Mouse (Mus musculus) regulatory T cell (primary cell): ENCODE data around the gene Dcaf1.

Source experiments
- in situ Hi-C: fragments of 300-600 bp; cut with MboI, MseI; formaldehyde crosslinking; loops from one replicate; pipeline ENCODE4 v1.15.1; 2025; ENCODE audit warnings: high pct_unique_total_duplicates

The Dcaf1 gene

DNA sequence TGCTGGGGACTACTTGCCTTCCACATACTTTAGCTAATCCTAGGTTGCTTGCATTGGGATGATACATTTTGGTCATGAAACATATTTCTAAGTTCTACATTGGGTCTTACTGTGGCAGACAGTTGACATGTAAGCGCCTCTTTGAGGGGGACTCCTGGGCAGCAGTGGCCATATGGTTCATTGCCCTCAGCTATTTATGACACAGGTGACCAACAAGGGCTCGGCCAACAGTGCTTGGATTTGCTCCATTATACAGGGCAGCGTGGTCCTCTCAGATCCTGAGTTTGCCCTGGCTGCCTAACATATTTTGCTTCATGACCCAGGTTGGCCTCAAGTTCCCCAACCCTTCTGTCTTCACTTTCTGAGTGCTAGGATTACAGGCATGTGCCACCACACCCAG lies 55.0 kb downstream of the Dcaf1 start:
- in situ Hi-C loops = loop anchor here (5.0 to 10.0 kb wide), 2 partner anchors 44 to 868 kb away; no protein-coding TSS in a partner anchor

DNA sequence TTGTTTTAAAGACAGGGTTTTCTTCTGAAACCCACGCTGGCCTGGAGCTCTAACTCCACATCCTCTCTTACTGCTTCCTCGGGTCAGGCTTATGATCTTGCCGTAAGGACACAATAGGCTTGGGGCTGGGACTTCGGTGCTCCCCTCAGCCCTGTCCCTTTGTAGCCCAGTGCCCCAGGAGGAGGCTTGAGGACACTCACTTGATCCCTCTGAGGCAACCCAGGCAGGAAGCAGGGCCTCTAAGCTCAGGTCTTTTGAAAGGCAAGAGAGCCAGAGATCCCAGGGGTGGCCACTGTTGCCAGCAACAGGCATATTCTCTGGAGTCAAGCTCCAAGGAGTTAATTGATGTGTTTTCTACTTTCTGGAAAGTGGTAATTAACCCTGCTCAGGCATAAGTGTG lies 57.8 kb downstream of the Dcaf1 start:
- in situ Hi-C loops = loop anchor here (5.0 to 10.0 kb wide), 2 partner anchors 47 to 865 kb away; no protein-coding TSS in a partner anchor

DNA sequence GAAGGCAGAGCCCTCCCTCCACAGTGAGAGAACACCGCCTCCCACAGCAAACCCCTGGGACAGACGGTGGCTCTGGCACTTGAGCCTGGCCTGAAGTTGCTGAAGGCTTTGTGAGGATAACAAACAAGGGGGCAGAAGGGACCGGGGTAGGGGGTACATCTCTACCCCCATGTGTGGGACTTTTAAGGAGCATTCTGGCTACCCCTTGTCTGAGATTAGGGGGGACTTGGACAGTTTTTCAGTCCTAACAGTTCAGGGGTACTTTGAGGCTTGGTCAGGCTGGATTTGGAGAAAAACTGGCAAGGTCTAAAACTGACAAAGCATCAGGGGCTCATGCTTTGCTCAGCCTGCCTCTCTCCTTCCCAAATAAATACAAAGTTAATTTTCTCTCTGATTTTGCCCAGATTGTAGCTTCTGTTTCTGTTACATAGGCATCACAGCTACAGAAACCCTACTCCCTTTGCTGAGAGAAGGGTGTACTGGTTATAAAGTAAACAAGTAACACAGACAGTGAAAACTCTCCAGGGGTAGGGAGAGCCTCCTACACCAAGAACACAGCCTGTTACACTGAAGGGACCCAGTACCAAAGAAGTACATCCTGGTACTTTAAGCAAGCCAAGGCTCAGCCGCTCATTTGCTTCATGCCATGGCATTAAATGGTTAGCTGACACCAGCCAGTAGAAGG lies 59.5 kb downstream of the Dcaf1 start:
- in situ Hi-C loops = loop anchor here (10.0 kb wide), 2 partner anchors 394 to 686 kb away; partner anchors contain the start of gene Ppm1m

DNA sequence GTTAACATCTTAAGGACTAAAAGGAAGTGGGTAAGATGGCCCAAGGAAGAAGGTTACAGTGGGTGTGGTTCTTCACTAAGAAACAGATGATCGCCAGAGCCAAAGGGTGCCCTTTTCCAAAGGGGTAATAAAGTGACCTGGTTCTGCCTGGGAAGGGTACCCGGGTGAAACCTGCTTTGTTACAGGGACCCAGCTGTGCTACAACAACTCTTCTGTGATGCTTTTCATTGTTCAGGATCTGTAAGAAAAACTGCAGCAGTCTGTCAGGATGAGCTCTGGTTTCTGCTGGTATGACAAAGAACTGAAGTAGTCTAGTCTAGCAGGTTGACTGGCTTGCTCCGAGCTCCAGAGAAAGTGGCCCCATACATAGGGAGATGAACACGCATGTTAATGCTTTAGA lies 60.5 kb downstream of the Dcaf1 start:
- in situ Hi-C loops = loop anchor here (10.0 kb wide), 2 partner anchors 393 to 687 kb away; partner anchors contain the start of gene Ppm1m

DNA sequence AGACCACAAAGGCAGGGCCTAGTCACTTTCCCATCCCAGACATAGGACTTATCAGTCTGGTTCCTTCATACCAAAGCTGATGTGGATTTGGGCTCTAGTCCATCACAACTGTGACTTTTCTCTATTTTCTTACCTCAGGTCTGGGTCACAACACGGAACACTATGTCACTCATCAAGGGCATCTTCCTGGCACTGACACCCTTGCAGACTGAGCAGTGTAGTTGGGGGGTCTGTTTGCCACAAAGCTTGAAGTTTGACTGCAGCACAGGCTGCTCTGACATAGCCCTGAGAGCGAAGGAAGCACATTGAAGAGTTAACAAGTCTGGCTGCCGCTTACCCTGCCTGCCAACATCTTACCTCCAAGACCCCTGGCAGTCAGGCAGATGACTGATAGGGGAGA lies 61.4 kb downstream of the Dcaf1 start:
- in situ Hi-C loops = loop anchor here (10.0 kb wide), 2 partner anchors 392 to 688 kb away; partner anchors contain the start of gene Ppm1m

DNA sequence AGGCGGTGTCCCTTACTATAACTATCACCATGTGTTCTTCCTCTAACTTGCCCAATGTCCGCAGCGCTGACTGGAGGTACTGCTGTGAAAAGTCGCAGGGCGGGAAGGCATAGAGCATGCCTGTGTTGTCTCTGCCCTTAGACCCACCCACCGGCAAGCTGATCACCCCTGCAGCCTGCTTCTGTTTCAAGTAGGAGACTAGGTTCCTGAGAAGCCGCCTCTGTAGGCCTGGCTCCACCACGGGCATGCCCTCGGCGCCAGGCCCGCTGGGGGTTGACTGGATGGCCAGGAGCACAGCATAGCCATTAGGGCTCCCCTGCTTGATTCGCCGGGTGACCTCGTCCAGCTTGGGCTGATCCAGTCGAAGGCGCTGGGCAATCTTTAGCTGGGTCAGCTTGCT lies 62.6 kb downstream of the Dcaf1 start:
- in situ Hi-C loops = loop anchor here (10.0 kb wide), 2 partner anchors 390 to 690 kb away; partner anchors contain the start of gene Ppm1m

DNA sequence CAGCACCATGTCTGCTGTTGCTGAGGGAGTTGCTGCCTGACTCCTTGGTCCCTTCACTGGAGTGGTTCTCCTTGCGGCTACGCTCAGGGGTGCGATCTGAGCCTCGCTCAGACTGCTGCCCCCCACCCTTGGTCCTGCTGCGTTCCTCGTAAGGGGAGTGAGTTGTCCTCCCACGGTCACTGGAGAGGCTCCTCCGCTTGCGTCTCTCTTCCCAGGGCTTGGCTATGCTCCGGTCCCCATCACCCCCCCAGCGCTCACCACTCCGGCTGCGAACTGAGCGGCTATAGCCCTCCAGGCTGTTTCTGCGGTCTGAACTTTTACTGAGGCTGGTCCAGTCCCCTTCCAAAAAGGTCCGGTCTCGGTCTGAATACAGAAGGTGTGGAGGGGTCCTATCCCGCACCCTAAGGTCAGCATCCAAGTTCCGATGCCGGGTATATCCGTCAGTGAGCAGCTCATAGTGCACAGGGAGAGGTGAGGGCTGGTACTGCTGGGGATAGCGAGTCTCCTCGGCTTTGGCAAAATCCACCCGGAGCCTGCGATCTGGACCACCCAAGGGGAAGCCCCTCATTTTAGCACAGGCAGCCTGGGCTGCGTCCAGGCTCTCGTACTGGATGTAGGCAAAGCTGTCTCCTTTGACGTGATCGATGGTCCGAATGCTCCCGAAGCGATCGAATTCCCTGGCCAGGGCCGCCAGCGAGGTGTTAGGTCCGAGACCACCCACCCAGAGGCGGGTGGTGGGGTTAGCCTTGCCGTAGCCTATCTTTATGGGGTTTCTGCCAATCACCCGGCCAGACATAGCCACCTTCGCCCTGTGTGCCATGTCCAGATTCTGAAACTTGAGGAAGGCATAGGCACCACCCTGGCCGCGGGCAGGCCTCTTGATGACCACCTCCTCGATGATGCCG lies 63.6 kb downstream of the Dcaf1 start:
- in situ Hi-C loops = loop anchor here (10.0 kb wide), 2 partner anchors 390 to 690 kb away; partner anchors contain the start of gene Ppm1m

GRCm38 (mm10) chr9:106885901-106886731 lies 64.4 kb downstream of the Dcaf1 start:
- in situ Hi-C loops = loop anchor here (10.0 kb wide), 2 partner anchors 389 to 691 kb away; partner anchors contain the start of gene Ppm1m

DNA sequence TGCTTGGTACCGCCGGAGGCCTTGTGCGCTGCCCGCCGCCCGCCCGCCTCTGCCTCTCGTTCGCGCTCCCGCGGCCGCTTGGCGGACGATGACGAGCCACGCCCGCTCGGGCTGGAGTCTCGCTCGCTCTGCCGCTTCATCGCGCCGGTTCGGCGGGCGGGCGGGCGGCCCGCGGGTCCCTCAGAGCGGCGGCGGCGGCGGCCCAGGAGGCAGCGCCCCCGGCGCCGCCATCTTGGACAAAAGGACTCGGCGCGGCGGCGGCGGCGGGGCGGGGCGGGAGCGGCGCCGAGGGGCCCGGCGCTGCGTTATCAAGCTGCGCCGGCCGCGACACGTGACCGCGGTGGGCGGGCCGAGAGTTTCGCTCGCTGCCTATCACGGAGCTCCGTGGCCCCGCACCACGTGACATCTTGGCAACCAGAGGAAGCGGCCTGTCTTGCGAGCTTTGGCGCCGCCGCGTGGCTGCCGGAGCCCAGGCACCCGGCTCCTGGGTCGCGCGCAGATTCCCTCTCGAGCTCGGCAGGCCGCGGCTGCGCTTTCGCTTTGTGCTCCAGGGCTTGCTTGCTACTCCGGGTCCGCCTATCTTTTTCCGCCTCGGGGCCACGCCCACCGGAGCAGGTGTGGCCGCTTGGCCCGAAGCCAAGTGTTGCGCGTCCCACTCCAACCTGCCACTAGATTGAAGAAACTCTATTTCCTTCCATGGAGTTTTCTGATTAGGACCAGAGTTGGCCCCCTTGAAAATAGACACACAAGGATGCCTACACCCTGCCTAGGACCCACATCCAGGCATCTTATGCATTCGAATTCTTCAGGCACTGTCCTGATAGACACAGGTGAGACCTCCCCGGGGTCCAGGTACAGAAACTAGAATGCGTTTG lies 65.4 kb downstream of the Dcaf1 start, which contains the start of gene Rbm15b:
Gene Rbm15b (minus strand): TSS at position 601 of the 875 bp plus-strand sequence.
- in situ Hi-C loops = loop anchor here (10.0 kb wide), 2 partner anchors 388 to 692 kb away; partner anchors contain the start of gene Ppm1m

DNA sequence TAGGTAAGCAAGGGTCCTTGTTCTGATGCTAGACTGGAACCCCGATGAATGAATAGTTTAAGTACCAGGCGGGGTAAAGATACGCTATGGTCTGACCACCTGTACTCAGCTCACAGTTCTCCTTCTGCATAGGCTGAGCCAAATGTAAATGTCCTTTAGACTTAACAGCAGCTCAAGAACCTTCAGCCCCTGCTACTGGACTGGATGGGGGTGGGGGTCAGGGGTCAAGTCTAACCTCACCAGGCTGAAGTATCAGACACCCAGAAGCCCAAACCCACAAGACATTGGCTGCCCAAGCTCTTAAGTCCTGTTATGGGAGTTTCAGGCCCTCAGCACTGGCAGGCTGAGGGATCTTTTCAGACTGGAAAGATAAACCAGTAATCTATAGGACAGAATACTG lies 66.7 kb downstream of the Dcaf1 start:
- in situ Hi-C loops = loop anchor here (10.0 kb wide), 2 partner anchors 386 to 694 kb away; partner anchors contain the start of gene Ppm1m

DNA sequence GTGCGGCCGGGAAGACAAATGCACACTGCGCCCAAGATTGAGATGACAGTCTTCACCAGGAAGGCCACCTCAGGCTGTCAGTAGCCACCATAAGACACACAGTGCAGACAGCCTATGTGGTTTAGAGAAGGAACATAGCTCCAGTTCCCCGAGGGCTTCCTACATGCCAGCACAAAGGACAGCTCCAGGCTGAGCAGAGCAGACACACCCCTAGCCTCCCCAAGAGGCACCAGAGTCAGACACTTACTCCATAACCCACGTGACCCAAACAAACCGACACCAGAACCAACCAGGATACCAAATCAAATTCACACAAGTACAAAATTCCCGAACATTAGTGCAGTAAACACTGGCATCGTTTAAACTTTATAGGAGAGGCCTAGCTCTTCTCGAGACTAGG lies 67.6 kb downstream of the Dcaf1 start:
- in situ Hi-C loops = loop anchor here (10.0 kb wide), 2 partner anchors 385 to 695 kb away; partner anchors contain the start of gene Ppm1m

GRCm38 (mm10) chr9:106890496-106891240 lies 69.0 kb downstream of the Dcaf1 start:
- in situ Hi-C loops = loop anchor here (10.0 kb wide), 1 partner anchor 464 kb away; no protein-coding TSS in a partner anchor

DNA sequence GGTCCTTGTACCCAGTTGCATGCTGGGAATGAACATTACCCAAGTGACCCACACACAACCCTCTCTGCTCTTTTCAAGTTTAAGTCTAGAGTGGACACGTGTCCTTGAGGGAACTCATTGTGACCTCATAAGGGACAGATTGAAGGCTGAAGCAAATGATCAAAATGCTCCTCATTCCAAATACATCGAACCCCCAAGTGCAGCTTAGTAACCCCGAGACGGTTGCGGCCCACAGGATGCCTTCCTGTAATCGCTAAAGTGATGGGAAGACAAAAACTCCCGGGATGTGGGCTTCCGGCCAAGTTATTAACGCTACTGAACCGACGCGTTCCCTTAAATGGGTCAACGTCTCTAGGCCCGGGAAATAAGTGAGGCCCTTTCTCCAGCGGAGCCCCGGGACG lies 69.7 kb downstream of the Dcaf1 start:
- in situ Hi-C loops = loop anchor here (10.0 kb wide), 1 partner anchor 463 kb away; no protein-coding TSS in a partner anchor

- in situ Hi-C loops = loop anchor here (10.0 kb wide), 1 partner anchor 463 kb away; no protein-coding TSS in a partner anchor
These were observed 70.3 kb downstream of the Dcaf1 start, which contains the start of gene Manf for GRCm38 (mm10) chr9:106891829-106892551. TSS of gene Manf (minus strand) at chr9:106891979.

DNA sequence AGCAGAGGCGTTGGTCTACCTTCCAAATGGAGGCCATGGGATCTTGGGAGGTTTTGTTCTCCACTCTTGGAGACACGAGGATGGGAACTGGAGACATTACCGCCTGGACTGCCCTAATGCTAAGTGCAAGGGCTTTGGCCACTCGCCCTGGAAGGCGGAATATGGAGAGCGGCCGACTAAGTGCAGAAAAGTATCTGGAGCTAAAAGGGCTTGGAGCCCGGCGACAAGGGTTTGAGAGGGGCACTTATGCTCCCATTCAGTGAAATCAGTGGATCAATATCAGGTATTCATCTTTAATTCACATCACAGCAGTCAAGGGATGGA lies 70.8 kb downstream of the Dcaf1 start:
- in situ Hi-C loops = loop anchor here (10.0 kb wide), 1 partner anchor 462 kb away; no protein-coding TSS in a partner anchor

DNA sequence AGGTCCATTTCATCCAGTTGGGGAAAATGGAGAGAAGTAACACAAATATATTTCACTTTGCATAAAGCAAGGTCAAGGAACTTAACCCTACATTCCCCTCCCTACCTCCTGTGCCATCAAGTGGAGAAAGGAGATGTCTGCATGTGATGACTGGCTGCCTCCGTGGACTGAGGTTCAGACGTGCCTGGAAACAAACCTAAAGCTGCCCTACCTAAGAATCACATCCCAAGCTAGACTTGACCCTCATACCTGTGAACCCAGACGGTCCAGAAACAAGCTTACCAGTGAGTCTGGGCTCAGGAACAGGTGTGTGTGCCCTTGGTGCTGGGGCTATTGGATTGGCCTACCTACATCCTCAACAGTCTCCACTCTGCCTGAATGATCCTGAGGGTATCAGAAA lies 71.7 kb downstream of the Dcaf1 start:
- in situ Hi-C loops = loop anchor here (10.0 kb wide), 1 partner anchor 461 kb away; no protein-coding TSS in a partner anchor

GRCm38 (mm10) chr9:106898901-106899300 lies 77.2 kb downstream of the Dcaf1 start:
- in situ Hi-C loops = loop anchor here (5.0 to 10.0 kb wide), 2 partner anchors 338 to 456 kb away; no protein-coding TSS in a partner anchor

DNA sequence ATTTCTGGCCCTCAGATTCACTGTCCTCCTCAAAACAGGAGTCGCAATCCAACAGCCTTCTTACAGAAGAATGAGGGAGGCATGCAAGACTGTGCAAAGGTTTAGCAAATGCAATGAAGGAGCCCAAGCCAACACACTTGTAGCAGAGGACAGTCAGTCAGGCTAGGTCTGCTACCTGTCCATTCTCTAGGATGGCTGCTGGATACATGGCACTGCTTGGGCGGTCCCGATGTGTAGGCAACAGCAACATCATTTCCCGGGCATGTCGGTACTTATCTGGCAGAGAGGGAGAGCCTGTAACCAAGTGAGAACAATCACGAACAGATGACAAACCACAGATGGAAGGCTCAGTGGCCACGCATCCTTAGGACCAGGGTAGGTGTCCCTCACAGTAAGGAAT lies 79.9 kb downstream of the Dcaf1 start:
- in situ Hi-C loops = no loop called here
